Mouse (Mus musculus) bone marrow, adult 2 months (tissue): Measurements from ENCODE around the gene Crlf1.

Experiments
- CTCF ChIP-seq: fragments of 200-500 bp; IDR thresholded peaks from 2 replicates; pipeline ENCODE4 v1.5.1; 2011; ENCODE audit warnings: low read length, control low read depth; ENCODE audit not compliant: control insufficient read depth, insufficient read depth
- POLR2A ChIP-seq: fragments of 200-500 bp; IDR thresholded peaks from 2 replicates; pipeline ENCODE4 v1.6.1; 2011; ENCODE audit warnings: low read depth, mild to moderate bottlenecking, control low read depth, low read length, borderline replicate concordance; ENCODE audit not compliant: control insufficient read depth

GRCm38 (mm10) chr8:70535221-70535620 is 42.3 kb downstream of the Crlf1 start:
- TF ChIP-seq POLR2A (no peak), CTCF (no peak)
